Mouse (Mus musculus): ENCODE data around the gene Kcnip1. TPM values are rescaled to one million over a fixed set of nuclear protein-coding genes. Genes with fewer than 3 reads are reported as not detected.

Kcnip1 gene
- polyA plus RNA-seq, 1 experiment from 2014 or later: 4.3 TPM

GRCm38 (mm10) chr11:33820876-33821275 is 172.1 kb downstream of the Kcnip1 start:
- Histone ChIP-seq H3K4me3 (no peak overlapping the region), H3K4me1 (peaks cover 22% of the 10 kb centered on the region), H3K36me3 (no peaks in the 10 kb centered on the region), H3K9ac (no peak overlapping the region), H3K27me3 (0 out of 2 replicates have a peak, but pooled peaks cover 5% of the 10 kb centered on the region), H3K4me2 (no peak overlapping the region), H3K9me3 (no peaks in the 10 kb centered on the region), H3K27ac (no peak overlapping the region)
- WGBS: 88% methylated on average over 7 of the region's 7 CpGs
- ATAC-seq (ENCODE audit: insufficient number of reproducible peaks, insufficient read depth, low FRiP score, low TSS enrichment, low read depth): no peak

GRCm38 (mm10) chr11:33818861-33819503 is 174.0 kb downstream of the Kcnip1 start:
- Histone ChIP-seq H3K4me2 (no peak overlapping the region), H3K36me3 (no peaks in the 10 kb centered on the region), H3K9ac (no peak overlapping the region), H3K9me3 (no peaks in the 10 kb centered on the region), H3K27me3 (0 out of 2 replicates have a peak, but pooled peaks cover 5% of the 10 kb centered on the region), H3K4me3 (no peak overlapping the region), H3K27ac (no peak overlapping the region), H3K4me1 (peaks cover 11% of the 10 kb centered on the region)
- ATAC-seq (ENCODE audit: insufficient number of reproducible peaks, insufficient read depth, low FRiP score, low TSS enrichment, low read depth): no peak; the same call in 1 of the 2 replicates
- 5% methylated on average over 5 of the region's 5 CpGs for WGBS

- no peaks in the 10 kb centered on the region for H3K9me3 ChIP-seq
- H3K4me3 ChIP-seq: no peak overlapping the region
- H3K36me3 ChIP-seq: no peaks in the 10 kb centered on the region
- no peak overlapping the region for H3K9ac ChIP-seq
- ATAC-seq (ENCODE audit: insufficient number of reproducible peaks, insufficient read depth, low FRiP score, low TSS enrichment, low read depth): no peak
- 0 out of 2 replicates have a peak, but pooled peaks cover 2% of the 10 kb centered on the region for H3K27me3 ChIP-seq
- H3K4me2 ChIP-seq: no peak overlapping the region
- H3K4me1 ChIP-seq: peaks cover 11% of the 10 kb centered on the region
- WGBS: 33% methylated on average over 3 of the region's 3 CpGs
- no peak overlapping the region for H3K27ac ChIP-seq
Observed at GRCm38 (mm10) chr11:33816020-33816419, 176.9 kb downstream of the Kcnip1 start.

- H3K9me3 ChIP-seq: no peaks in the 10 kb centered on the region
- no peak for ATAC-seq (ENCODE audit: insufficient number of reproducible peaks, insufficient read depth, low FRiP score, low TSS enrichment, low read depth)
- H3K4me2 ChIP-seq: no peak overlapping the region
- no peaks in the 10 kb centered on the region for H3K36me3 ChIP-seq
- 75% methylated on average over 7 of the region's 7 CpGs for WGBS
- no peaks in the 10 kb centered on the region for H3K27me3 ChIP-seq
- H3K27ac ChIP-seq: no peak overlapping the region
- no peak overlapping the region for H3K4me3 ChIP-seq
- H3K4me1 ChIP-seq: no peaks in the 10 kb centered on the region
- H3K9ac ChIP-seq: no peak overlapping the region
Observed at GRCm38 (mm10) chr11:33810105-33810504, 182.8 kb downstream of the Kcnip1 start.

GRCm38 (mm10) chr11:33803093-33803492 is 189.9 kb downstream of the Kcnip1 start:
- 69% methylated on average over 2 of the region's 2 CpGs for WGBS
- peaks cover 16% of the 10 kb centered on the region for H3K4me1 ChIP-seq
- ATAC-seq (ENCODE audit: insufficient number of reproducible peaks, insufficient read depth, low FRiP score, low TSS enrichment, low read depth): no peak
- H3K4me2 ChIP-seq: no peak overlapping the region
- no peak overlapping the region for H3K4me3 ChIP-seq
- H3K36me3 ChIP-seq: no peaks in the 10 kb centered on the region
- H3K27me3 ChIP-seq: 0 out of 2 replicates have a peak, but pooled peaks cover under 1% of the 10 kb centered on the region
- H3K9me3 ChIP-seq: no peaks in the 10 kb centered on the region
- H3K9ac ChIP-seq: no peak overlapping the region
- no peak overlapping the region for H3K27ac ChIP-seq

- H3K36me3 ChIP-seq: no peaks in the 10 kb centered on the region
- H3K27ac ChIP-seq: no peak overlapping the region
- H3K27me3 ChIP-seq: 0 out of 2 replicates have a peak, but pooled peaks cover 4% of the 10 kb centered on the region
- no peak overlapping the region for H3K9ac ChIP-seq
- H3K4me1 ChIP-seq: peaks cover 19% of the 10 kb centered on the region
- 39% methylated on average over 10 of the region's 10 CpGs for whole genome bisulfite sequencing
- no peak overlapping the region for H3K4me3 ChIP-seq
- ATAC-seq (ENCODE audit: insufficient number of reproducible peaks, insufficient read depth, low FRiP score, low TSS enrichment, low read depth): no peak
- H3K4me2 ChIP-seq: no peak overlapping the region
- no peaks in the 10 kb centered on the region for H3K9me3 ChIP-seq
Observed at GRCm38 (mm10) chr11:33800436-33801088, 192.4 kb downstream of the Kcnip1 start.

- Histone ChIP-seq H3K4me3 (no peak overlapping the region), H3K4me1 (peaks cover 19% of the 10 kb centered on the region), H3K36me3 (no peaks in the 10 kb centered on the region), H3K9me3 (no peaks in the 10 kb centered on the region), H3K4me2 (no peak overlapping the region), H3K27ac (no peak overlapping the region), H3K27me3 (0 out of 2 replicates have a peak, but pooled peaks cover 4% of the 10 kb centered on the region), H3K9ac (no peak overlapping the region)
- ATAC-seq (ENCODE audit: insufficient number of reproducible peaks, insufficient read depth, low FRiP score, low TSS enrichment, low read depth): no peak
- 31% methylated on average over 1 of the region's 1 CpGs for WGBS
Observed at GRCm38 (mm10) chr11:33799933-33800332, 193.0 kb downstream of the Kcnip1 start.

- H3K27ac ChIP-seq: no peak overlapping the region
Observed at GRCm38 (mm10) chr11:33798094-33798648, 194.8 kb downstream of the Kcnip1 start.

GRCm38 (mm10) chr11:33787362-33787761 is 205.6 kb downstream of the Kcnip1 start:
- WGBS: 18% methylated on average over 5 of the region's 5 CpGs

More at GRCm38 (mm10) chr11:33798094-33798648, 194.8 kb downstream of the Kcnip1 start:
- Histone ChIP-seq H3K4me1 (peaks cover 19% of the 10 kb centered on the region), H3K4me2 (no peak overlapping the region), H3K4me3 (no peak overlapping the region), H3K9ac (no peak overlapping the region), H3K9me3 (no peaks in the 10 kb centered on the region), H3K36me3 (no peaks in the 10 kb centered on the region), H3K27me3 (0 out of 2 replicates have a peak, but pooled peaks cover 4% of the 10 kb centered on the region)
- 35% methylated on average over 12 of the region's 12 CpGs for WGBS
- no peak for ATAC-seq (ENCODE audit: insufficient number of reproducible peaks, insufficient read depth, low FRiP score, low TSS enrichment, low read depth)

GRCm38 (mm10) chr11:33786572-33786971 is 206.4 kb downstream of the Kcnip1 start:
- Histone ChIP-seq H3K36me3 (no peaks in the 10 kb centered on the region), H3K9me3 (no peaks in the 10 kb centered on the region), H3K9ac (no peak overlapping the region), H3K4me3 (no peak overlapping the region), H3K4me2 (no peak overlapping the region), H3K27ac (no peak overlapping the region), H3K4me1 (peaks cover 6% of the 10 kb centered on the region), H3K27me3 (peaks cover 12% of the 10 kb centered on the region)
- no peak for ATAC-seq (ENCODE audit: insufficient number of reproducible peaks, insufficient read depth, low FRiP score, low TSS enrichment, low read depth)
- 75% methylated on average over 4 of the region's 4 CpGs for WGBS

More at GRCm38 (mm10) chr11:33787362-33787761, 205.6 kb downstream of the Kcnip1 start:
- no peak overlapping the region for H3K4me3 ChIP-seq
- no peaks in the 10 kb centered on the region for H3K9me3 ChIP-seq
- peaks cover 12% of the 10 kb centered on the region for H3K27me3 ChIP-seq
- H3K9ac ChIP-seq: no peak overlapping the region
- peaks cover 3% of the 10 kb centered on the region; the same call in 1 of the 2 replicates for H3K4me1 ChIP-seq
- H3K36me3 ChIP-seq: no peaks in the 10 kb centered on the region
- ATAC-seq (ENCODE audit: insufficient number of reproducible peaks, insufficient read depth, low FRiP score, low TSS enrichment, low read depth): no peak
- H3K27ac ChIP-seq: no peak overlapping the region
- no peak overlapping the region for H3K4me2 ChIP-seq

- H3K9me3 ChIP-seq: no peaks in the 10 kb centered on the region
- ATAC-seq (ENCODE audit: insufficient number of reproducible peaks, insufficient read depth, low FRiP score, low TSS enrichment, low read depth): no peak
- no peak overlapping the region for H3K9ac ChIP-seq
- no peak overlapping the region for H3K4me3 ChIP-seq
- H3K36me3 ChIP-seq: no peaks in the 10 kb centered on the region
- H3K4me1 ChIP-seq: peaks cover 26% of the 10 kb centered on the region
- H3K27ac ChIP-seq: no peak overlapping the region
- H3K27me3 ChIP-seq: peaks cover 12% of the 10 kb centered on the region
- WGBS: 33% methylated on average over 10 of the region's 10 CpGs
- H3K4me2 ChIP-seq: no peak overlapping the region
Observed at GRCm38 (mm10) chr11:33781561-33781971, 211.4 kb downstream of the Kcnip1 start.
